Mouse (Mus musculus) bone marrow, adult 2 months (tissue): ENCODE results near the gene Olfr1424.

ENCODE experiments used
- CTCF ChIP-seq: fragments of 200-500 bp; IDR thresholded peaks from 2 replicates; pipeline ENCODE4 v1.5.1; 2011; ENCODE audit warnings: low read length, control low read depth; ENCODE audit not compliant: control insufficient read depth, insufficient read depth
- POLR2A ChIP-seq: fragments of 200-500 bp; IDR thresholded peaks from 2 replicates; pipeline ENCODE4 v1.6.1; 2011; ENCODE audit warnings: low read depth, mild to moderate bottlenecking, control low read depth, low read length, borderline replicate concordance; ENCODE audit not compliant: control insufficient read depth

- TF ChIP-seq POLR2A (no peak), CTCF (no peak)
These were observed 42.1 kb upstream of the Olfr1424 start for GRCm38 (mm10) chr19:12104541-12104940.
